Mouse (Mus musculus) intestine, embryonic 14.5 days (tissue): ENCODE measurements around the gene Gm42906. TPM values are rescaled to one million over a fixed set of nuclear protein-coding genes. Genes with fewer than 3 reads are reported as not detected.

Experiments used
- ATAC-seq: fragments of 200-750 bp; cut with Nextera tagmentation; replicated peaks from 2 replicates; pipeline ENCODE4 v1.8.0; 2017; ENCODE audit warnings: low read depth, moderate number of reproducible peaks, moderate TSS enrichment, moderate library complexity; ENCODE audit not compliant: low FRiP score, low TSS enrichment
- DNase-seq: peaks from one replicate; pipeline ENCODE4 v3.0.0-alpha.2; 2018; ENCODE audit warnings: low spot score
- H3K27ac ChIP-seq: fragments of 300-500 bp; sonication (generic); 2 replicates; pipeline ENCODE4 v1.5.1; 2014; ENCODE audit warnings: low read depth, mild to moderate bottlenecking, control low read depth
- H3K27me3 ChIP-seq: fragments of 300-500 bp; sonication (generic); replicated peaks from 2 replicates; pipeline ENCODE4 v1.6.1; 2014; ENCODE audit warnings: low read length, control low read depth; ENCODE audit not compliant: control insufficient read depth, insufficient read depth
- H3K36me3 ChIP-seq: fragments of 300-500 bp; sonication (generic); 2 replicates; pipeline ENCODE4 v1.6.1; 2014; ENCODE audit warnings: low read length, control low read depth; ENCODE audit not compliant: control insufficient read depth, insufficient read depth
- H3K4me1 ChIP-seq: fragments of 300-500 bp; sonication (generic); replicated peaks from 2 replicates; pipeline ENCODE4 v1.6.1; 2014; ENCODE audit warnings: low read length, control low read depth, mixed read lengths; ENCODE audit not compliant: control insufficient read depth, insufficient read depth
- H3K4me2 ChIP-seq: fragments of 300-500 bp; sonication (generic); 2 replicates; pipeline ENCODE4 v1.6.1; 2014; ENCODE audit warnings: low read length
- H3K4me3 ChIP-seq: fragments of 300-500 bp; sonication (generic); 2 replicates; pipeline ENCODE4 v1.5.1; 2014; ENCODE audit warnings: low read depth, low read length, control low read depth, mixed read lengths
- H3K9ac ChIP-seq: fragments of 300-500 bp; sonication (generic); 2 replicates; pipeline ENCODE4 v1.6.1; 2014; ENCODE audit warnings: mild to moderate bottlenecking, low read length
- H3K9me3 ChIP-seq: fragments of 300-500 bp; sonication (generic); 2 replicates; pipeline ENCODE4 v1.6.1; 2016; ENCODE audit warnings: low read length, control low read depth; ENCODE audit not compliant: control insufficient read depth
- WGBS: fragments of 180-500 bp; shearing (Covaris S2); extraction: QIAGEN DNeasy Blood & Tissue Kit; methylation state at CpG from one replicate; pipeline ENCODE4 v1.1.7; 2014; 5-methylcytosine and 5-hydroxymethylcytosine counted together
- polyA plus RNA-seq: library from polyadenylated mRNA; unstranded; fragments of >200 nt; fragmentation: Nextera tagmentation; extraction: Ambion mirVana; gene quantifications from 2 replicates; pipeline ENCODE4 v1.2.1, GENCODE M21; 2014

Gene Gm42906
- polyA plus RNA-seq, 1 experiment from 2014 or later: not detected

GRCm38 (mm10) chr5:151055426-151056090 lies 372.4 kb downstream of the Gm42906 start:
- no peak for DNase-seq

GRCm38 (mm10) chr5:151054743-151055114 lies 373.2 kb downstream of the Gm42906 start:
- DNase-seq (no peak), ATAC-seq (no peak)
- peaks cover 31% of the 10 kb centered on the region for H3K36me3 ChIP-seq
- H3K27ac ChIP-seq: peak overlapping the region; percentile 51
- WGBS: 31% methylated on average over 4 of the region's 4 CpGs
- no peak overlapping the region for H3K4me2 ChIP-seq
- H3K9ac ChIP-seq: no peak overlapping the region
- H3K27me3 ChIP-seq: no peaks in the 10 kb centered on the region
- H3K4me3 ChIP-seq: no peak overlapping the region
- 0 out of 2 replicates have a peak, but pooled peaks cover 6% of the 10 kb centered on the region for H3K9me3 ChIP-seq
- H3K4me1 ChIP-seq: peaks cover 33% of the 10 kb centered on the region

More at GRCm38 (mm10) chr5:151055426-151056090, 372.4 kb downstream of the Gm42906 start:
- Histone ChIP-seq H3K4me2 (no peak overlapping the region), H3K9ac (no peak overlapping the region), H3K36me3 (peaks cover 29% of the 10 kb centered on the region), H3K27me3 (no peaks in the 10 kb centered on the region), H3K27ac (peak overlapping the region; percentile 51; the same call in 1 of the 2 replicates), H3K4me3 (no peak overlapping the region), H3K9me3 (0 out of 2 replicates have a peak, but pooled peaks cover 6% of the 10 kb centered on the region), H3K4me1 (peaks cover 34% of the 10 kb centered on the region)
- no peak for ATAC-seq
- WGBS: 86% methylated on average over 11 of the region's 11 CpGs

GRCm38 (mm10) chr5:151054100-151054742 lies 373.7 kb downstream of the Gm42906 start:
- Histone ChIP-seq H3K9ac (no peak overlapping the region), H3K4me2 (no peak overlapping the region), H3K4me3 (no peak overlapping the region), H3K9me3 (0 out of 2 replicates have a peak, but pooled peaks cover 6% of the 10 kb centered on the region), H3K27ac (peak overlapping the region; percentile 51), H3K36me3 (peaks cover 32% of the 10 kb centered on the region), H3K27me3 (no peaks in the 10 kb centered on the region), H3K4me1 (peaks cover 33% of the 10 kb centered on the region)
- 16% methylated on average over 7 of the region's 7 CpGs for WGBS
- ATAC-seq (0 out of 2 replicates have a peak, but pooled peaks have one; percentile 16), DNase-seq (no peak)

- H3K4me3 ChIP-seq: no peak overlapping the region
- H3K27me3 ChIP-seq: no peaks in the 10 kb centered on the region
- DNase-seq (no peak), ATAC-seq (no peak)
- H3K9ac ChIP-seq: no peak overlapping the region
- H3K36me3 ChIP-seq: peaks cover 39% of the 10 kb centered on the region
- peaks cover 33% of the 10 kb centered on the region for H3K4me1 ChIP-seq
- 0 out of 2 replicates have a peak, but pooled peaks cover 6% of the 10 kb centered on the region for H3K9me3 ChIP-seq
- WGBS: 83% methylated on average over 5 of the region's 5 CpGs
- H3K4me2 ChIP-seq: no peak overlapping the region
- no peak overlapping the region for H3K27ac ChIP-seq
Observed at GRCm38 (mm10) chr5:151053190-151053589, 374.8 kb downstream of the Gm42906 start.

- DNase-seq (no peak), ATAC-seq (no peak)
- 96% methylated on average over 8 of the region's 8 CpGs for WGBS
- Histone ChIP-seq H3K9ac (no peak overlapping the region), H3K4me1 (peaks cover 32% of the 10 kb centered on the region), H3K4me2 (no peak overlapping the region), H3K36me3 (peaks cover 41% of the 10 kb centered on the region), H3K4me3 (no peak overlapping the region), H3K9me3 (0 out of 2 replicates have a peak, but pooled peaks cover 6% of the 10 kb centered on the region), H3K27me3 (no peaks in the 10 kb centered on the region), H3K27ac (no peak overlapping the region)
Observed at GRCm38 (mm10) chr5:151052331-151052730, 375.6 kb downstream of the Gm42906 start.

- H3K4me2 ChIP-seq: no peak overlapping the region
- peaks cover 6% of the 10 kb centered on the region; the same call in 1 of the 2 replicates for H3K4me1 ChIP-seq
- WGBS: 55% methylated on average over 12 of the region's 12 CpGs
- H3K9me3 ChIP-seq: 0 out of 2 replicates have a peak, but pooled peaks cover 6% of the 10 kb centered on the region
- DNase-seq (no peak), ATAC-seq (no peak)
- H3K9ac ChIP-seq: no peak overlapping the region
- peak overlapping the region; percentile 33; the same call in 1 of the 2 replicates for H3K27ac ChIP-seq
- H3K36me3 ChIP-seq: peaks cover 82% of the 10 kb centered on the region
- no peaks in the 10 kb centered on the region for H3K27me3 ChIP-seq
- H3K4me3 ChIP-seq: no peak overlapping the region
Observed at GRCm38 (mm10) chr5:151047488-151047887, 380.5 kb downstream of the Gm42906 start.

- H3K4me1 ChIP-seq: peaks cover 6% of the 10 kb centered on the region; the same call in 1 of the 2 replicates
- peak overlapping the region; percentile 27; the same call in 1 of the 2 replicates for H3K27ac ChIP-seq
- no peak overlapping the region for H3K9ac ChIP-seq
- H3K4me2 ChIP-seq: no peak overlapping the region
- no peak for ATAC-seq
- WGBS: 61% methylated on average over 7 of the region's 7 CpGs
- peaks cover 82% of the 10 kb centered on the region for H3K36me3 ChIP-seq
- DNase-seq: no peak
- 0 out of 2 replicates have a peak, but pooled peaks cover under 1% of the 10 kb centered on the region for H3K9me3 ChIP-seq
- no peaks in the 10 kb centered on the region for H3K27me3 ChIP-seq
- H3K4me3 ChIP-seq: no peak overlapping the region
Observed at GRCm38 (mm10) chr5:151046917-151047316, 381.0 kb downstream of the Gm42906 start.

- DNase-seq: no peak
- no peak for ATAC-seq
- Histone ChIP-seq H3K9me3 (no peaks in the 10 kb centered on the region), H3K4me2 (no peak overlapping the region), H3K4me3 (no peak overlapping the region), H3K27ac (no peak overlapping the region), H3K4me1 (peaks cover 6% of the 10 kb centered on the region; the same call in 1 of the 2 replicates), H3K36me3 (peaks cover 84% of the 10 kb centered on the region), H3K27me3 (no peaks in the 10 kb centered on the region), H3K9ac (no peak overlapping the region)
- 92% methylated on average over 6 of the region's 6 CpGs for WGBS
Observed at GRCm38 (mm10) chr5:151046131-151046530, 381.8 kb downstream of the Gm42906 start.
